Mouse (Mus musculus) Muller cell, postnatal 12 days (primary cell): ENCODE data around the gene Tmem87b.
A peak's percentile ranks its signal among the peaks of the same experiment; 100 is the strongest.

ENCODE experiments used
- DNase-seq: peaks from one replicate; pipeline ENCODE4 v3.0.0-alpha.2; 2015; ENCODE audit errors: inconsistent ontology term

The Tmem87b gene

GRCm38 (mm10) chr2:128818956-128819643, 1.2 kb downstream of the Tmem87b start:
- DNase-seq: peak; percentile 62

- no peak for DNase-seq
Observed at GRCm38 (mm10) chr2:128820631-128821030, 2.7 kb downstream of the Tmem87b start.

GRCm38 (mm10) chr2:128823893-128824292, 6.0 kb downstream of the Tmem87b start:
- DNase-seq: no peak

GRCm38 (mm10) chr2:128827787-128828186, 9.9 kb downstream of the Tmem87b start:
- DNase-seq: no peak

GRCm38 (mm10) chr2:128832611-128833010, 14.7 kb downstream of the Tmem87b start:
- DNase-seq: no peak

DNA sequence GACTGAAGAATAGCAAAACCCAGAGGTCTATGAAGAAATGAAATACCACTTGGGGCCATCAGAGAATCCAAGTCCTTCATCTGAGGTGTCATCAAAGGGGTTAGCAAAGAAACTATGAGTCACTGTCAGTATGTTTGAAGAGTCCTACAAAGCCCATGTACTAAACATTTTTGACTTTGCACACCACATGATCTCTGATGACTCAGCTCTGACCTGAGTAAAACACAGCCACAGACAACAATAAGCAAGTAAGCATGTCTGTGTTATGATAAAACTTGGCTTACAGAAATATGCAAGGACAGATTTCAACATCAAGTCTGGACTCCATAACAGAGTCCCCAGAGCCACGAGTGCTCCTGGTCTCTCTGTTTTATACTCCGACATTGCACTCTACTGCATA, 15.1 kb downstream of the Tmem87b start:
- DNase-seq: peak; percentile 36

GRCm38 (mm10) chr2:128833435-128833834, 15.5 kb downstream of the Tmem87b start:
- no peak for DNase-seq

DNA sequence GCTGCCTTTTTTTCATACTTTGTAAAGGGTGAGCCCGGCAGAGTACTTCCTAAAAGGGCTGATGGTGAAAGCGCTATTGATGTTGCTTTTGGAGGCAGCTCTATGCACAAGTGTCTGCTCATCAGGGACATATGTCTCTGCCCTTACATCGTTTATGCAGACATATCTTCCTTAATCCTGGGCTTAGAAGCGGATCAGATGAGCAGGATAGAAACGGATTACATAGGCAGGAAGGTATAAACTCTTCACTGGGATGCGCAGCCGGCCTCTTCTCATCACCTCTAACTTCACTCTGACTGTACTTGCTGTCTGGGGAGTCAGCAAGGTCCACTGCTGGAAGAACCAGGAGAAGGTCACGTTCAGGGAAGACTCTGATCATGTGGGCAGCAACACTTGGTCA, 19.6 kb downstream of the Tmem87b start:
- no peak for DNase-seq

DNA sequence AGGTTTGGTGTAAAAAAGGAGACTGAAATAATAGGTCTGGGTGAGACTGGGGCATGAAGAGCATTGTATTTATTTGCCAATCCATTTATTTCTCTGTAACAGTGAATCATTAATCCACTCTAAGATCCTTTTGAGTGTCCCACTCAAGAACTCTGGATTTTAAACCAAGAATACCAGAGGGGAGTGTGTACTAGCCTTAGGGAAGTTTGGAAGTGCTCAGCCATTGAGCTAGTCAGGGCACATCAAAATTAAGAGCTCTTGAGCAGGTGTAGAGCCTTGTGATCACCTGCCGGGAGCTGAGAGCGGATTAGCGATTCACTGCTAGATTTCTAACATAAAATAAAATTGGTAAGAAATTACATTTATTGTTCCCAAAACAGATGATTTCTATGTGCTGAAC, 20.7 kb downstream of the Tmem87b start:
- no peak for DNase-seq

DNA sequence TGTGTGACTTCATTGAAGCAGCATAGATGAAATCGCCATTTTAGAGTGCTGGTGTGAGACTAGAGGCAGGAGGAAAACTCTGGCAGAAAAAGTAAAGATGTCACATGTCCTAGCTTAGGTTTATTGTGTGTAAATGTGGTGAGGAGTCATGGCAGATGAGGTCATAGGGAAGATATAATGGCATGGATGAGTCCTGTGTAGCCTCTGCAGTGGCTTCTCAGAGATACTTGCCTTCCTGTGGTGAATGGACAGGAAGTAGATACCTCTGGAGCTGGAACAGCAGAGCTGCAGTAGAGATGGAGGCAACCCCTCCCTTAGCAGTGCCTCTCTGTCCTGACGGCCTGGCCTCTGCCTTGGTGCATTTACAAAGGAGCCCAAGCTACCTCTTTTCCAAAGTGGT, 21.6 kb downstream of the Tmem87b start:
- DNase-seq: no peak

GRCm38 (mm10) chr2:128842437-128842836, 24.5 kb downstream of the Tmem87b start:
- no peak for DNase-seq

GRCm38 (mm10) chr2:128850036-128850435, 32.1 kb downstream of the Tmem87b start:
- DNase-seq: no peak

DNA sequence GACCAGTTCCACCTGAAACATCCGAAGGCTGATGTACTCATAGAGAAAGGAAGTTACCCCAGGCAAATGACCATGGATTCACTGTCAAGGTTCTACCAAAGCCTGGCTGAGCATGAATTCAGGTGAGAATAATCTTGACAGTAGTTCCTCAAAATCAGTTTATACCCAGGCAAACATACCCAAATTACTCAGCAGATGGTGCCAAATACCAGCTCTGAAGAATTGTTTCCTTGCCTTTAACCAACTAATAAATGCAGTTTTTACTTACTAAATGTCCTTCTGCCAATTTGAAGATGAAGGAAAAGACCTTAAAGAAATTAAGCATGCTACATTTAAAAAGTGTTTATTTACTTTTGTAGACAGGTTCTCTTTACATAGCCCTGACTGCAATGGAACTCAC, 38.8 kb downstream of the Tmem87b start:
- DNase-seq: no peak

DNA sequence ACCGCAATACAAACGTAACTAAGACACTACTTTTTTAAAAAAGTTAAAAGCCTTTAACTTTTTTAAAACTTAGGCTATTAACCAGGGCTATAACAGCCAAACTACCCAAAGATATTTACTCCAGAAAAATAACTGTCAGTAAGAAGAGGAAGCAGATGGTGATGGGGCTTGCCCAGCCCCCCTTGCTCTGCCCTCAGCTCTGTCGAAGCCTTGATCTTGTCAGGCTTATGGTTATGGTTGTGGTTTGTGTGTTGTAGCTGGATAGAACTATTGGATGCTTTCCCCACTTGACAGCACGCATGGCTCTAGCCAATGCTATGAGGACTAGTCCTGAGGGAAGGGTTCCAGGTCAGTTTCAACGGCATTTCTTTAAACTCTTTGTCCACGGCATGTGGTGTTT, 41.0 kb downstream of the Tmem87b start:
- no peak for DNase-seq

- DNase-seq: peak; percentile 85
Observed at GRCm38 (mm10) chr2:128859861-128860260, 41.9 kb downstream of the Tmem87b start.

DNA sequence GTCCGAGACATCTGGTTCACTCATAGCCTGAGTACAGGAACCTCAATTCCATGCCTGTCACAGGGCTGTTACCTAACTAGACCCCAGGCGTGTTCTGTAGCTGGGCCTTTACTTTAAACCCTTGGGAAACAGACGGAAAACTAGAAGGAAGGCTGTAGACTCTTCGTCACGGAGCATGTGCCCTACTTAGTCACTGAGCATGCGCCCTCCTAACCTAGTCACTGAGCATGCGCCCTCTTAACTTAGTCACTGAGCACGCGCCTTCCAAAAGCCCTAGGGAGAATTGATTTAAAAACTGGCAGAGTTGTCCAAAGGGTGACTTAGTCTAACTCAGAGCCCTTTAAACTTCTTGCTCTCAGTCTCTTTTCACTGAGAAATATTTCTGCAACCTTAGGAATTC, 44.7 kb downstream of the Tmem87b start, which contains the start of gene Fbln7:
Fbln7 (plus strand) TSS at position 346 of the 400 bp plus-strand sequence.
- no peak for DNase-seq

- DNase-seq: peak; percentile 80
Observed at GRCm38 (mm10) chr2:128863777-128864331, 45.9 kb downstream of the Tmem87b start.

DNA sequence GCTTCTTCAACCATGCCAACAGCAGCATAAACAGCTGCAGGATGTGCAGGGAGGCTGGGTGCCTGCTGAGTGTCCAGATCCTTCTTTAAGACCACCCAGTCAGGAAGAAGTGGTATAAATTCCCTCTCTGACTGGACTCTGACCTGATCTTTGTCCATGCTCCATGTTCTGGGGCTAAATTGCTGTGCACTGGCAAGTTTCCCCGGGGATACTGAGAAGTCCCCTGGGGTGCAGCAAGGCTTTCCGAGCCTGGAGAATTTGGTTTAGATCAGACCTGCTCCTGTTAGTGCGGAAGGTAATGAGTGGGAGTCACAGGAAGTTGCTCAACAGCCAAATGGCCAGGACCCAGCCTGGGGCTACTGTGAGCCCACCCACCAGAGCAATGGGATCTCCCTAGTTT, 47.1 kb downstream of the Tmem87b start:
- no peak for DNase-seq

- no peak for DNase-seq
Observed at GRCm38 (mm10) chr2:128871656-128872055, 53.7 kb downstream of the Tmem87b start.

DNA sequence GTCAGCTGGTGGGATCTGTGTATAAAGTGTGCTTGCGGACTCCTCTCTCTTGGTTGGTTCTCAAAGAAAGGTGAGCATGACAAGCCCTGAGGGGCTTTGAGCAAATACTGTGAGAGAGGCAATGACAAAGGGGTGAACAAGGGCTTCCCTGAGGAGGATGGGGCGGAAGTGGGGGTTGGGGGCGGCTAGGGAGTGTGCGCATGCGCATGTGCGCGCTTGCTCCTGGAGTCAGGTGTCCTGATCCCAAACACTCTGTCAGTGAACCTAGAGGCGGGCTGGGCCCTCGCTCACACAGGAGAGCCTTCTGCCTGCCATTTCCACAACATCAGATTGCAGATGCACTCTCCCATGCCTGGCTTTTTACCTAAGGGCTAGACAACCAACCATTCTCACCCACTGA, 54.3 kb downstream of the Tmem87b start:
- no peak for DNase-seq

- DNase-seq: peak; percentile 66
Observed at GRCm38 (mm10) chr2:128875526-128875925, 57.6 kb downstream of the Tmem87b start.

- no peak for DNase-seq
Observed at GRCm38 (mm10) chr2:128881236-128881635, 63.3 kb downstream of the Tmem87b start.

GRCm38 (mm10) chr2:128885225-128885811, 67.4 kb downstream of the Tmem87b start:
- no peak for DNase-seq
